Mouse (Mus musculus): ENCODE measurements at regions not wholly inside any gene's neighbourhood (a gene's known extent, or its start where the extent isn't known, plus 50 kb on each side); places are given as distances from the start of the nearest gene placed in this dataset.
"Not testable (repeated sequence)": the region's sequence is repeated elsewhere in the genome, so short reads cannot be mapped to it uniquely, and the experiment has no call there.

GRCm38 (mm10) chr12:45467058-45467457 is 392.5 kb upstream of the Stxbp6 start:
- Histone ChIP-seq H3K27me3 (replicated peaks) (no peaks in the 10 kb centered on the region), H3K4me2 (replicated peaks) (no peak overlapping the region), H3K36me3 (no peaks in the 10 kb centered on the region), H3K9ac (no peak overlapping the region), H3K27ac (no peak overlapping the region), H3K4me3 (no peak overlapping the region), H3K4me1 (no peaks in the 10 kb centered on the region), H3K9me3 (no peaks in the 10 kb centered on the region)
- no peak for ATAC-seq (ENCODE audit: low FRiP score, low read depth)
- 57% methylated on average over 2 of the region's 2 CpGs for WGBS

- peak; percentile 92 for ATAC-seq (ENCODE audit: low FRiP score, low read depth)
- Histone ChIP-seq H3K9ac (no peak overlapping the region), H3K9me3 (no peaks in the 10 kb centered on the region), H3K36me3 (no peaks in the 10 kb centered on the region), H3K4me2 (replicated peaks) (no peak overlapping the region), H3K27me3 (replicated peaks) (no peaks in the 10 kb centered on the region), H3K27ac (no peak overlapping the region; the same call in 1 of the 2 replicates), H3K4me1 (no peaks in the 10 kb centered on the region), H3K4me3 (no peak overlapping the region)
- WGBS = 75% methylated on average over 3 of the region's 3 CpGs
Observed at GRCm38 (mm10) chr12:45466066-45466465, 391.6 kb upstream of the Stxbp6 start.

GRCm38 (mm10) chr12:45464952-45465351 is 390.4 kb upstream of the Stxbp6 start:
- Histone ChIP-seq H3K27me3 (replicated peaks) (no peaks in the 10 kb centered on the region), H3K4me2 (replicated peaks) (no peak overlapping the region), H3K36me3 (no peaks in the 10 kb centered on the region), H3K4me3 (no peak overlapping the region), H3K9me3 (no peaks in the 10 kb centered on the region), H3K4me1 (no peaks in the 10 kb centered on the region), H3K9ac (no peak overlapping the region), H3K27ac (no peak overlapping the region)
- no peak for ATAC-seq (ENCODE audit: low FRiP score, low read depth)
- 83% methylated on average over 2 of the region's 2 CpGs for WGBS

GRCm38 (mm10) chr12:45458746-45459145 is 384.2 kb upstream of the Stxbp6 start:
- H3K27me3 ChIP-seq (replicated peaks); H3K27ac ChIP-seq; H3K4me3 ChIP-seq; ATAC-seq (ENCODE audit: low FRiP score, low read depth); H3K4me2 ChIP-seq (replicated peaks); H3K4me1 ChIP-seq; H3K36me3 ChIP-seq; H3K9me3 ChIP-seq; H3K9ac ChIP-seq: not testable (repeated sequence)
- WGBS = 87% methylated on average over 8 of the region's 8 CpGs

- H3K9ac ChIP-seq = no peak overlapping the region
- no peaks in the 10 kb centered on the region for H3K36me3 ChIP-seq
- H3K27me3 ChIP-seq (replicated peaks) = no peaks in the 10 kb centered on the region
- no peaks in the 10 kb centered on the region for H3K4me1 ChIP-seq
- no peaks in the 10 kb centered on the region for H3K9me3 ChIP-seq
- no peak overlapping the region for H3K4me3 ChIP-seq
- no peak overlapping the region for H3K4me2 ChIP-seq (replicated peaks)
- H3K27ac ChIP-seq = no peak overlapping the region
- peak; percentile 75 for ATAC-seq (ENCODE audit: low FRiP score, low read depth)
- 62% methylated on average over 8 of the region's 8 CpGs for WGBS
Observed at GRCm38 (mm10) chr12:45443512-45444190, 369.1 kb upstream of the Stxbp6 start.

GRCm38 (mm10) chr12:45442474-45442873 is 368.0 kb upstream of the Stxbp6 start:
- no peaks in the 10 kb centered on the region for H3K4me1 ChIP-seq
- no peaks in the 10 kb centered on the region for H3K9me3 ChIP-seq
- H3K27me3 ChIP-seq (replicated peaks) = no peaks in the 10 kb centered on the region
- no peak for ATAC-seq (ENCODE audit: low FRiP score, low read depth)
- H3K4me2 ChIP-seq (replicated peaks) = no peak overlapping the region
- no peak overlapping the region for H3K9ac ChIP-seq
- H3K4me3 ChIP-seq = no peak overlapping the region
- no peaks in the 10 kb centered on the region for H3K36me3 ChIP-seq
- no peak overlapping the region for H3K27ac ChIP-seq
- 35% methylated on average over 4 of the region's 4 CpGs for WGBS

GRCm38 (mm10) chr12:45439745-45440144 is 365.2 kb upstream of the Stxbp6 start:
- ATAC-seq (ENCODE audit: low FRiP score, low read depth) = no peak
- H3K4me2 ChIP-seq (replicated peaks) = no peak overlapping the region
- no peak overlapping the region for H3K4me3 ChIP-seq
- H3K27me3 ChIP-seq (replicated peaks) = no peaks in the 10 kb centered on the region
- WGBS = 92% methylated on average over 2 of the region's 2 CpGs
- no peaks in the 10 kb centered on the region for H3K4me1 ChIP-seq
- no peaks in the 10 kb centered on the region for H3K9me3 ChIP-seq
- H3K36me3 ChIP-seq = no peaks in the 10 kb centered on the region
- H3K27ac ChIP-seq = no peak overlapping the region
- H3K9ac ChIP-seq = no peak overlapping the region

GRCm38 (mm10) chr12:45437271-45437670 is 362.8 kb upstream of the Stxbp6 start:
- no peaks in the 10 kb centered on the region for H3K9me3 ChIP-seq
- H3K4me1 ChIP-seq = no peaks in the 10 kb centered on the region
- H3K36me3 ChIP-seq = no peaks in the 10 kb centered on the region
- no peaks in the 10 kb centered on the region for H3K27me3 ChIP-seq (replicated peaks)
- no peak overlapping the region for H3K4me2 ChIP-seq (replicated peaks)
- ATAC-seq (ENCODE audit: low FRiP score, low read depth) = no peak
- no peak overlapping the region for H3K9ac ChIP-seq
- no peak overlapping the region for H3K4me3 ChIP-seq
- no peak overlapping the region for H3K27ac ChIP-seq

- H3K9me3 ChIP-seq = no peaks in the 10 kb centered on the region
- H3K4me3 ChIP-seq = no peak overlapping the region
- WGBS = 77% methylated on average over 2 of the region's 2 CpGs
Observed at GRCm38 (mm10) chr12:45399436-45399835, 324.9 kb upstream of the Stxbp6 start.

GRCm38 (mm10) chr12:45384864-45385263 is 310.4 kb upstream of the Stxbp6 start:
- H3K27me3 ChIP-seq (replicated peaks) = no peaks in the 10 kb centered on the region
- no peak overlapping the region for H3K27ac ChIP-seq
- 59% methylated on average over 3 of the region's 3 CpGs for WGBS

More at GRCm38 (mm10) chr12:45399436-45399835, 324.9 kb upstream of the Stxbp6 start:
- Histone ChIP-seq H3K27me3 (replicated peaks) (no peaks in the 10 kb centered on the region), H3K4me1 (no peaks in the 10 kb centered on the region), H3K9ac (no peak overlapping the region), H3K4me2 (replicated peaks) (no peak overlapping the region), H3K27ac (no peak overlapping the region), H3K36me3 (no peaks in the 10 kb centered on the region)
- ATAC-seq (ENCODE audit: low FRiP score, low read depth) = no peak

More at GRCm38 (mm10) chr12:45384864-45385263, 310.4 kb upstream of the Stxbp6 start:
- Histone ChIP-seq H3K9me3 (0 out of 2 replicates have a peak, but pooled peaks cover 5% of the 10 kb centered on the region), H3K36me3 (no peaks in the 10 kb centered on the region), H3K4me2 (replicated peaks) (no peak overlapping the region), H3K9ac (no peak overlapping the region), H3K4me1 (no peaks in the 10 kb centered on the region), H3K4me3 (no peak overlapping the region)
- no peak for ATAC-seq (ENCODE audit: low FRiP score, low read depth)
